Mouse (Mus musculus) urinary bladder, postnatal 4 days (tissue): ENCODE data around the gene Pxk.

Source experiments
- DNase-seq, 2 experiments: peaks; one replicate each; pipeline ENCODE4 v3.0.0; 2021 to 2022; ENCODE audit warnings: low spot score in 2 of 2

Gene Pxk

GRCm38 (mm10) chr14:8200769-8201168 is 102.8 kb downstream of the Pxk start:
- no peak for DNase-seq

- no peak for DNase-seq
Observed at GRCm38 (mm10) chr14:8201715-8202114, 103.7 kb downstream of the Pxk start.

- DNase-seq, result no peak
Observed at GRCm38 (mm10) chr14:8206179-8206910, 108.3 kb downstream of the Pxk start.

- DNase-seq, result no peak
Observed at GRCm38 (mm10) chr14:8207105-8207504, 109.1 kb downstream of the Pxk start.

- no peak for DNase-seq
Observed at GRCm38 (mm10) chr14:8207543-8207942, 109.5 kb downstream of the Pxk start.

GRCm38 (mm10) chr14:8208876-8209275 is 110.9 kb downstream of the Pxk start:
- DNase-seq, result no peak

- no peak for DNase-seq
Observed at GRCm38 (mm10) chr14:8209896-8210295, 111.9 kb downstream of the Pxk start.

GRCm38 (mm10) chr14:8212996-8213395 is 115.0 kb downstream of the Pxk start:
- DNase-seq, result no peak

GRCm38 (mm10) chr14:8213803-8214224 is 115.8 kb downstream of the Pxk start, which contains the start of gene Kctd6:
Gene Kctd6, plus strand, starts transcription at chr14:8214140.
- peak; percentile 99 to 100 for DNase-seq
